Mouse (Mus musculus): ENCODE measurements around the gene Prrc2b. TPM values are rescaled to one million over a fixed set of nuclear protein-coding genes. Genes with fewer than 3 reads are reported as not detected.
A peak's percentile ranks its signal among the peaks of the same experiment; 100 is the strongest.

Prrc2b gene
- polyA plus RNA-seq, 1 experiment from 2014 or later, result 52.8 TPM

- Histone ChIP-seq H3K4me2 (ENCODE audit: low read length) (no peak overlapping the region), H3K27ac (ENCODE audit: low read depth) (no peak overlapping the region), H3K4me3 (ENCODE audit: low read depth, low read length) (no peak overlapping the region), H3K9ac (ENCODE audit: low read length) (no peak overlapping the region), H3K4me1 (replicated peaks; ENCODE audit: control insufficient read depth, insufficient read depth, low read length) (peaks cover 49% of the 10 kb centered on the region), H3K9me3 (ENCODE audit: control insufficient read depth, low read length) (no peaks in the 10 kb centered on the region), H3K27me3 (replicated peaks; ENCODE audit: control insufficient read depth, insufficient read depth, low read length) (no peaks in the 10 kb centered on the region), H3K36me3 (ENCODE audit: control insufficient read depth, insufficient read depth, low read length) (0 out of 2 replicates have a peak, but pooled peaks cover 4% of the 10 kb centered on the region)
- DNase-seq (ENCODE audit: low spot score), result no peak
- no peak for ATAC-seq (replicated peaks; ENCODE audit: low FRiP score, low TSS enrichment, low read depth)
- 83% methylated on average over 5 of the region's 5 CpGs for WGBS
Measured at GRCm38 (mm10) chr2:32160967-32161366, 10.1 kb downstream of the Prrc2b start.

DNA sequence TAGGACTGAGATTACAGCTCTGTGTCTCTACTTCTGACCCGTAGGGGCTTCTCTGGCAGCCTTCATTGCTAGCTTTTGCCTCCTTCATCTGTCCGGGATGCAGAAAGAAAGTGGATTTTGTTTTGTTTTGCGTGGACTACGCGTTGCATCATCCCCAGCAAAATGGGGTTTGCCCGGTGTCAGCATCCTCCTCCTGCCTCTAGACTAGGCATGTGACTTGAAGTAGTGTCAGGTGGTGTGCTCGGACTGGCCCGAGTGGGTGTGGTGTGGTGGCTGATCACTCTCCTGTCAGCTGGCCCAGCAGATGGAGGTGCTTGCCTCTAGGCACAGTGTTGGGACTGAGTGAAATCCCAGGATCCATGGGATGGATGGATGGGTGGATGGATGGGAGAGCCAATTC is 11.2 kb downstream of the Prrc2b start:
- no peak overlapping the region for H3K4me3 ChIP-seq (ENCODE audit: low read depth, low read length)
- H3K27me3 ChIP-seq (replicated peaks; ENCODE audit: control insufficient read depth, insufficient read depth, low read length), result no peaks in the 10 kb centered on the region
- peaks cover 47% of the 10 kb centered on the region for H3K4me1 ChIP-seq (replicated peaks; ENCODE audit: control insufficient read depth, insufficient read depth, low read length)
- 94% methylated on average over 8 of the region's 8 CpGs for WGBS
- H3K9me3 ChIP-seq (ENCODE audit: control insufficient read depth, low read length), result no peaks in the 10 kb centered on the region
- H3K9ac ChIP-seq (ENCODE audit: low read length), result no peak overlapping the region
- H3K27ac ChIP-seq (ENCODE audit: low read depth), result no peak overlapping the region
- DNase-seq (ENCODE audit: low spot score) (no peak), ATAC-seq (replicated peaks; ENCODE audit: low FRiP score, low TSS enrichment, low read depth) (no peak)
- H3K4me2 ChIP-seq (ENCODE audit: low read length), result no peak overlapping the region
- 0 out of 2 replicates have a peak, but pooled peaks cover 4% of the 10 kb centered on the region for H3K36me3 ChIP-seq (ENCODE audit: control insufficient read depth, insufficient read depth, low read length)

- Histone ChIP-seq H3K4me1 (replicated peaks; ENCODE audit: control insufficient read depth, insufficient read depth, low read length) (peaks cover 47% of the 10 kb centered on the region), H3K27me3 (replicated peaks; ENCODE audit: control insufficient read depth, insufficient read depth, low read length) (no peaks in the 10 kb centered on the region), H3K9me3 (ENCODE audit: control insufficient read depth, low read length) (no peaks in the 10 kb centered on the region), H3K27ac (ENCODE audit: low read depth) (no peak overlapping the region), H3K4me3 (ENCODE audit: low read depth, low read length) (no peak overlapping the region), H3K9ac (ENCODE audit: low read length) (no peak overlapping the region), H3K4me2 (ENCODE audit: low read length) (no peak overlapping the region), H3K36me3 (ENCODE audit: control insufficient read depth, insufficient read depth, low read length) (0 out of 2 replicates have a peak, but pooled peaks cover 4% of the 10 kb centered on the region)
- no peak for DNase-seq (ENCODE audit: low spot score)
- WGBS, result 76% methylated on average over 4 of the region's 4 CpGs
- ATAC-seq (replicated peaks; ENCODE audit: low FRiP score, low TSS enrichment, low read depth), result no peak
Measured at GRCm38 (mm10) chr2:32162646-32163045, 11.8 kb downstream of the Prrc2b start.

DNA sequence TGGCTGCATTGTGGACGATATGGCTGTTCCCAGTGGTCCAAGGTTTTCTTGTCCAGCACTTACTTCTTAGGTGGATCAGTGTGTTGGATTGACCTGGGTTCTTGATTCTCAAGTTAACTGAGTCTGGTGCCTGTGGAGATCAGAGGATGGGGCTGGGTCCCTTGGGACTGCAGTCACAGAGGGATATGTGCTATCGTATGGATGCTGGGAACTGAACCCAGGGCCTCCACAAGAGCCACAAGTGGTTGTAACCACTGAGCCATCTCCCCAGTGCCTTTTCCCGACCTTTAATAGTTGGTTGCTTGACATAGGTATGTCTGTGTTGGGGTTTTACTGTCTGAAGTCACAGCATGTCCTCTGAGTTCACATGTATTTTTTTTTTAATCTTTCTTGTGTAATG is 12.2 kb downstream of the Prrc2b start:
- DNase-seq (ENCODE audit: low spot score) (no peak), ATAC-seq (replicated peaks; ENCODE audit: low FRiP score, low TSS enrichment, low read depth) (no peak)
- Histone ChIP-seq H3K36me3 (ENCODE audit: control insufficient read depth, insufficient read depth, low read length) (0 out of 2 replicates have a peak, but pooled peaks cover 4% of the 10 kb centered on the region), H3K4me2 (ENCODE audit: low read length) (no peak overlapping the region), H3K27me3 (replicated peaks; ENCODE audit: control insufficient read depth, insufficient read depth, low read length) (no peaks in the 10 kb centered on the region), H3K4me1 (replicated peaks; ENCODE audit: control insufficient read depth, insufficient read depth, low read length) (peaks cover 47% of the 10 kb centered on the region), H3K9ac (ENCODE audit: low read length) (no peak overlapping the region), H3K27ac (ENCODE audit: low read depth) (no peak overlapping the region), H3K9me3 (ENCODE audit: control insufficient read depth, low read length) (no peaks in the 10 kb centered on the region), H3K4me3 (ENCODE audit: low read depth, low read length) (no peak overlapping the region)
- WGBS, result 85% methylated on average over 3 of the region's 3 CpGs

DNA sequence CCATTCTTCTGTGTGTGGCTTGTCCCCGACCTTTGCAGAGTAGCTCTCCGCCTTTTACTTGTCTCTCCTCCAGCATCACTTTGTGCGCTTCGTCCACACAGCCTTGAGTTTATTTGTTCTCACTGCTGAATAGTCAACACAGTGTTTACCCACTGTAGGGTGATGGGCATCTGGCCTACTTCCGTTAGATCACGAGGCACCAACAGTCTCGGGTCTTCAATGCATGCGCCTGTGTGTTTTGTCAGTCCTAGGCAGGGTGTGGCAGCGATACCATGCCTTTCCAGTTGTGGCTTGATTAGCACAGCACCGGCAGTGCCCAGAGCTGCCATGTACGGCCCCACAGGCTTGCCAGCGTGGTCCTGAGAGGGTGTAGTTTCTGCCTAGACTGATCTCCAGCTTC is 13.6 kb downstream of the Prrc2b start:
- no peak overlapping the region for H3K9ac ChIP-seq (ENCODE audit: low read length)
- ATAC-seq (replicated peaks; ENCODE audit: low FRiP score, low TSS enrichment, low read depth) (no peak), DNase-seq (ENCODE audit: low spot score) (no peak)
- WGBS, result 55% methylated on average over 12 of the region's 12 CpGs
- H3K9me3 ChIP-seq (ENCODE audit: control insufficient read depth, low read length), result no peaks in the 10 kb centered on the region
- H3K4me1 ChIP-seq (replicated peaks; ENCODE audit: control insufficient read depth, insufficient read depth, low read length), result peaks cover 37% of the 10 kb centered on the region
- H3K4me2 ChIP-seq (ENCODE audit: low read length), result no peak overlapping the region
- H3K27ac ChIP-seq (ENCODE audit: low read depth), result no peak overlapping the region
- H3K27me3 ChIP-seq (replicated peaks; ENCODE audit: control insufficient read depth, insufficient read depth, low read length), result no peaks in the 10 kb centered on the region
- 0 out of 2 replicates have a peak, but pooled peaks cover 4% of the 10 kb centered on the region for H3K36me3 ChIP-seq (ENCODE audit: control insufficient read depth, insufficient read depth, low read length)
- H3K4me3 ChIP-seq (ENCODE audit: low read depth, low read length), result no peak overlapping the region

GRCm38 (mm10) chr2:32165040-32165800 is 14.3 kb downstream of the Prrc2b start:
- H3K36me3 ChIP-seq (ENCODE audit: control insufficient read depth, insufficient read depth, low read length), result 0 out of 2 replicates have a peak, but pooled peaks cover 4% of the 10 kb centered on the region
- no peaks in the 10 kb centered on the region for H3K9me3 ChIP-seq (ENCODE audit: control insufficient read depth, low read length)
- DNase-seq (ENCODE audit: low spot score) (no peak), ATAC-seq (replicated peaks; ENCODE audit: low FRiP score, low TSS enrichment, low read depth) (no peak)
- peaks cover 41% of the 10 kb centered on the region for H3K4me1 ChIP-seq (replicated peaks; ENCODE audit: control insufficient read depth, insufficient read depth, low read length)
- H3K27ac ChIP-seq (ENCODE audit: low read depth), result no peak overlapping the region
- no peak overlapping the region for H3K4me3 ChIP-seq (ENCODE audit: low read depth, low read length)
- no peak overlapping the region for H3K9ac ChIP-seq (ENCODE audit: low read length)
- no peaks in the 10 kb centered on the region for H3K27me3 ChIP-seq (replicated peaks; ENCODE audit: control insufficient read depth, insufficient read depth, low read length)
- H3K4me2 ChIP-seq (ENCODE audit: low read length), result no peak overlapping the region
- 82% methylated on average over 11 of the region's 11 CpGs for WGBS

- no peak overlapping the region for H3K4me3 ChIP-seq (ENCODE audit: low read depth, low read length)
- no peaks in the 10 kb centered on the region for H3K27me3 ChIP-seq (replicated peaks; ENCODE audit: control insufficient read depth, insufficient read depth, low read length)
- no peak overlapping the region for H3K9ac ChIP-seq (ENCODE audit: low read length)
- DNase-seq (ENCODE audit: low spot score) (no peak), ATAC-seq (replicated peaks; ENCODE audit: low FRiP score, low TSS enrichment, low read depth) (no peak)
- no peaks in the 10 kb centered on the region for H3K9me3 ChIP-seq (ENCODE audit: control insufficient read depth, low read length)
- H3K36me3 ChIP-seq (ENCODE audit: control insufficient read depth, insufficient read depth, low read length), result no peaks in the 10 kb centered on the region
- H3K4me1 ChIP-seq (replicated peaks; ENCODE audit: control insufficient read depth, insufficient read depth, low read length), result peaks cover 45% of the 10 kb centered on the region
- 12% methylated on average over 10 of the region's 10 CpGs for WGBS
- H3K27ac ChIP-seq (ENCODE audit: low read depth), result peak overlapping the region; percentile 80; the same call in 1 of the 2 replicates
- H3K4me2 ChIP-seq (ENCODE audit: low read length), result peak overlapping the region; percentile 42
Measured at GRCm38 (mm10) chr2:32166581-32166980, 15.7 kb downstream of the Prrc2b start.

GRCm38 (mm10) chr2:32167034-32167770 is 16.3 kb downstream of the Prrc2b start:
- peaks cover 45% of the 10 kb centered on the region for H3K4me1 ChIP-seq (replicated peaks; ENCODE audit: control insufficient read depth, insufficient read depth, low read length)

More at GRCm38 (mm10) chr2:32167034-32167770, 16.3 kb downstream of the Prrc2b start:
- peak overlapping the region; percentile 42 for H3K4me2 ChIP-seq (ENCODE audit: low read length)
- peak overlapping the region; percentile 80 for H3K27ac ChIP-seq (ENCODE audit: low read depth)
- DNase-seq (ENCODE audit: low spot score) (peak; percentile 62), ATAC-seq (replicated peaks; ENCODE audit: low FRiP score, low TSS enrichment, low read depth) (peak; percentile 29)
- H3K27me3 ChIP-seq (replicated peaks; ENCODE audit: control insufficient read depth, insufficient read depth, low read length), result no peaks in the 10 kb centered on the region
- H3K4me3 ChIP-seq (ENCODE audit: low read depth, low read length), result 0 out of 2 replicates have a peak overlapping the region, but pooled peaks have one; percentile 0
- no peak overlapping the region for H3K9ac ChIP-seq (ENCODE audit: low read length)
- 15% methylated on average over 16 of the region's 16 CpGs for WGBS
- H3K9me3 ChIP-seq (ENCODE audit: control insufficient read depth, low read length), result no peaks in the 10 kb centered on the region
- no peaks in the 10 kb centered on the region for H3K36me3 ChIP-seq (ENCODE audit: control insufficient read depth, insufficient read depth, low read length)

Data from intestine, embryonic 14.5 days (tissue).